Mouse (Mus musculus) bone marrow macrophage, adult 2 months (primary cell): ENCODE data around the gene Arsj.

Source experiments
- CTCF ChIP-seq: IDR thresholded peaks from 2 replicates; pipeline ENCODE4 v1.5.1; 2012; ENCODE audit warnings: low read depth, mild to moderate bottlenecking, low read length, moderate library complexity
- POLR2A ChIP-seq: IDR thresholded peaks from 2 replicates; pipeline ENCODE4 v1.6.1; 2012; ENCODE audit warnings: mild to moderate bottlenecking, low read depth, low read length, borderline replicate concordance

- TF ChIP-seq POLR2A (no peak), CTCF (no peak)
Observed at GRCm38 (mm10) chr3:126325891-126326627, 37.4 kb upstream of the Arsj start.
